Mouse (Mus musculus) ES-E14 (cell line): ENCODE results near the gene Myom1.

Source experiments
- HCFC1 ChIP-seq: IDR thresholded peaks from 2 replicates; pipeline ENCODE4 v1.6.1; 2012; ENCODE audit warnings: low read length, inconsistent platforms, borderline replicate concordance; ENCODE audit not compliant: insufficient read depth
- ZC3H11A ChIP-seq: IDR thresholded peaks from 2 replicates; pipeline ENCODE4 v1.6.1; 2012; ENCODE audit warnings: low read depth, mild to moderate bottlenecking, inconsistent platforms, low read length, borderline replicate concordance

DNA sequence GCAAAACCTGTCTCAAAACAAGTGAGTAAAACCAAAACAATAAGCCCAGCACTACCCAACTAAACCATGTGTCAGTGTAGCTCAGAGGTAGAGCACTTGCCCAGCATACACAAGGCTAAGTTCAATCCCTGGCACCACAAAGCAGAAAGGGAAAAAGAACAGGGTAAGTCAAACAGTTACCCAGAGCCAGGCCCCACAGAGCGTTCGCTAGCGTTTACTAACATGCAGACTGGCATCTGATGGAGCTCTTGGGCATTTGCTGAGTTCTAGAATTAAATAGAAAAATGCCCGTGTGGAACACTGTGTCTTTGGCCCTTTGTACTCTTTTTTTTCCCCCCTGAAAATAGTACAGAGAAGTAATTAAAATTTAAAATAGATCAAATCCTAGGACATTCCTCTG lies 111.8 kb downstream of the Myom1 start:
- TF ChIP-seq HCFC1 (no peak), ZC3H11A (no peak)
